Mouse (Mus musculus): ENCODE measurements around the gene Zfp958. TPM values are rescaled to one million over a fixed set of nuclear protein-coding genes. Genes with fewer than 3 reads are reported as not detected.
"Not testable (repeated sequence)": the region's sequence is repeated elsewhere in the genome, so short reads cannot be mapped to it uniquely, and the experiment has no call there.

Zfp958 gene
- polyA plus RNA-seq (2012; rRNA removed): 0.68 and 0.83 TPM in 2 replicates

DNA sequence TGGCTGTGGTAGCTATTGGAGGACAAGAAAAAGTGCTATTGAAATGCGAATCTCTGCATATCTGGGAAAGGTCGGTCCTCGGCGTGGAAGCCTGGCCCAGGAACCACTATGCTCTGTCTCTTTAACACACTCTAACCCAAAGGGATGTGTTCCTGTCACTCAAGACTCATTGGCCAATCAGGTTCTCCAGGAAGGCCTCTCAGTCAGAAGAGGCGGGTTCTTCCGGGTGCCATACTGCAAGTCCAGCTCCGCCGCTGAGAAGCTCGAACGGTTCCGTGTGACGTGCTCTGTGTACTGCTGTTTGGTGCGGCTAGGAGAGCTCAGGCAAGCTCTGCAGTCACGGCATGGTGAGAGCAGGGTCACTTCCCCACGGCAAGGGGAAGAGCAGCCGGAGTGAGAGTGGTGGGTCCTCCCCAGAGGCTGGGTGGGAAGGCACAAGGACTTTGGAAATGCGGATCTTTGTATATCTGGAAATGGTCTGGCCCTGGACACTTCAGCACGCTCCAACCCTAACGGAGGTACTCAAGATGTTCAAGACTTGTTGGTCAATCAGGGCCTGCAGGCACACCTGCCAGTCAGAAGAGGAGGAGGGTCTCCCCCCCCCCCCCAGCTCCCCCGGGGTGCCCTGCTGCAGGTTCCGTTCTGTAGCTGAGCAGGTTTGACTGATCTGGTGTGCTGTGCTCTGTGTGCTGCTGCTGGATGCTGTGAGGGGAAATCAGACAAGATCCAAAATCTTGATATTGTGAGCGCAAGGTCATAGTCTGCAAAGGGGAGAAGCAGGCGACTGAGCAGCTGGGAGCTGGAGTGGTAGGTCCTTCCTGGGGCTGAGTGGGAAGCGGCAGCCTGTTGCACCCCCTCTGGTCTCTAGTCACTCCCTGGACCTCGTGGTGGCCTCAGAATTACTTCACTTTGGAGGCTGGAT is at the start of gene Zfp958:
Gene Zfp958 (plus strand): TSS at position 236 of the 922 bp plus-strand sequence.
- no peaks in the 10 kb centered on the region for H3K36me3 ChIP-seq (ENCODE audit: control insufficient read depth, insufficient read depth, low read length)
- TF ChIP-seq CTCF (IDR thresholded peaks at IDR 0.05; ENCODE audit: control insufficient read depth, insufficient read depth, insufficient replicate concordance, low read depth, low read length): no peak
- TF ChIP-seq POLR2A (IDR thresholded peaks at IDR 0.05; ENCODE audit: control insufficient read depth, low read depth, low read length): peak; percentile 86
- H3K27ac ChIP-seq (ENCODE audit: control insufficient read depth, insufficient read depth, low read depth, low read length): peak within 1 kb of the TSS; percentile 89
- peak within 1 kb of the TSS; percentile 92 for H3K4me3 ChIP-seq (ENCODE audit: control insufficient read depth, low read depth, low read length)
- peaks cover 5% of the 10 kb centered on the region for H3K4me1 ChIP-seq (ENCODE audit: control insufficient read depth, insufficient read depth, low read length)
- no peaks in the 10 kb centered on the region for H3K27me3 ChIP-seq (ENCODE audit: control insufficient read depth, insufficient read depth, low read length)

DNA sequence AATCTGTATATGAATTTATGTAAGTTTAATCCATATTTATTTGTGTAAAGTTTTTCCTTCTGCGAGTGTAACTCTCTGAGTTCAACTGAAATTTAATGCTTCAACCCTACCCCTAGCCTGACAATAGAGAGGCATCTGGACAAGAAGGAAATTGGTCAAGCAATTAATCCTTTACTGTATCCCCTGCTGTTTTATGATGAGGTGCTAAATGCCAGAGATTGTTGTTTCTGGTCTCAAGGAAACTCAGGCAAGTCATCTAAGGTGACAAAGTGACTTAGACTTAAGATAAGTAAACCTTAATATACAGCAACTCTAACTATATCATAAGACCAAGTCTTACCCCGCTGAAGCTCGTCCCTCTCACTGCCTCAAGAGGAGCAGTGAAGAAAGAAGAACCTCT is 31.0 kb upstream of the Zfp958 start:
- Histone ChIP-seq H3K4me3 (ENCODE audit: control insufficient read depth, low read depth, low read length) (no peak overlapping the region), H3K27me3 (ENCODE audit: control insufficient read depth, insufficient read depth, low read length) (no peaks in the 10 kb centered on the region), H3K27ac (ENCODE audit: control insufficient read depth, insufficient read depth, low read depth, low read length) (no peak overlapping the region), H3K36me3 (ENCODE audit: control insufficient read depth, insufficient read depth, low read length) (no peaks in the 10 kb centered on the region), H3K4me1 (ENCODE audit: control insufficient read depth, insufficient read depth, low read length) (no peaks in the 10 kb centered on the region)
- no peak for TF ChIP-seq CTCF (IDR thresholded peaks at IDR 0.05; ENCODE audit: control insufficient read depth, insufficient read depth, insufficient replicate concordance, low read depth, low read length)
- TF ChIP-seq POLR2A (IDR thresholded peaks at IDR 0.05; ENCODE audit: control insufficient read depth, low read depth, low read length): no peak

DNA sequence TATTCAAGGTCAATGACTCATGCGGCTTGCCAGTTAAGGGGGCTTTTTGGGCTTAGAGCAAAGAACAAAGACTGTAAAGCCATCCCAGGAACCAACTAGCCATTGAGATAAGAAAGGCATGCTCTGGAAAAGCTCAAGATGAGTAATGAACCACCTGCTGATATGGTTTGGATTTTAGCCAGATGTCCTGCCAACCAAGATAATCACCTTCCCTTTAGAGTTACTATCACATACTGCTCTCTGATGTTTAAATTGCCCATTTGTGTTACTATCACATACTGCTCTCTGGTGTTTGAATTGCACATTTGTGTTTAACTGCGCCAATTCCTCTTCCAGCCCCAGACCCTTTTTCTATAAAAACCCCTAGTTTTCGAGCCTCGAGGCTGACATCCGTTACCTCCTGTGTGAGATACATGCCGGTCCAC is 30.2 kb upstream of the Zfp958 start:
- TF ChIP-seq POLR2A (IDR thresholded peaks at IDR 0.05; ENCODE audit: control insufficient read depth, low read depth, low read length): no peak
- no peak for TF ChIP-seq CTCF (IDR thresholded peaks at IDR 0.05; ENCODE audit: control insufficient read depth, insufficient read depth, insufficient replicate concordance, low read depth, low read length)
- Histone ChIP-seq H3K27ac (ENCODE audit: control insufficient read depth, insufficient read depth, low read depth, low read length) (no peak overlapping the region), H3K4me1 (ENCODE audit: control insufficient read depth, insufficient read depth, low read length) (no peaks in the 10 kb centered on the region), H3K36me3 (ENCODE audit: control insufficient read depth, insufficient read depth, low read length) (no peaks in the 10 kb centered on the region), H3K4me3 (ENCODE audit: control insufficient read depth, low read depth, low read length) (no peak overlapping the region), H3K27me3 (ENCODE audit: control insufficient read depth, insufficient read depth, low read length) (no peaks in the 10 kb centered on the region)

DNA sequence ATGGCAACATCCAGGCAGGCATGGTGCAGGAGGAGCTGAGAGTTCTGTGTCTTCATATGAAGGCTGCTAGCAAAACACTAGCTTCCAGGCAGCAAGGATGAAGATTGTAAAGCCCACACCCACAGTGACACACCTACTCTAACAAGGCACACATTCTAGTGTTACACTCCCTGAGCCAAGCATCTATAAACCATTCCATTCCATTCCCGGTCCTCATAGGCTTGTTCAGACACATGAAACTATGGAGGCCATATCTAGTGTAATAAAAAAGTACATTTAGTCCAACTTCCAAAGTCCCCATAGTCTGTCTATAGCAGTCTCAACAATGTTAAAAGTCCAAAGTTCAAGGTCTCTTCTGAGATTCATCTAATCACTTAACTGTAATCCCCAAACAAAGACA is 28.3 kb upstream of the Zfp958 start:
- TF ChIP-seq POLR2A (IDR thresholded peaks at IDR 0.05; ENCODE audit: control insufficient read depth, low read depth, low read length) (no peak), CTCF (IDR thresholded peaks at IDR 0.05; ENCODE audit: control insufficient read depth, insufficient read depth, insufficient replicate concordance, low read depth, low read length) (no peak)
- Histone ChIP-seq H3K4me3 (ENCODE audit: control insufficient read depth, low read depth, low read length) (no peak overlapping the region), H3K27ac (ENCODE audit: control insufficient read depth, insufficient read depth, low read depth, low read length) (no peak overlapping the region), H3K36me3 (ENCODE audit: control insufficient read depth, insufficient read depth, low read length) (no peaks in the 10 kb centered on the region), H3K27me3 (ENCODE audit: control insufficient read depth, insufficient read depth, low read length) (no peaks in the 10 kb centered on the region), H3K4me1 (ENCODE audit: control insufficient read depth, insufficient read depth, low read length) (no peaks in the 10 kb centered on the region)

DNA sequence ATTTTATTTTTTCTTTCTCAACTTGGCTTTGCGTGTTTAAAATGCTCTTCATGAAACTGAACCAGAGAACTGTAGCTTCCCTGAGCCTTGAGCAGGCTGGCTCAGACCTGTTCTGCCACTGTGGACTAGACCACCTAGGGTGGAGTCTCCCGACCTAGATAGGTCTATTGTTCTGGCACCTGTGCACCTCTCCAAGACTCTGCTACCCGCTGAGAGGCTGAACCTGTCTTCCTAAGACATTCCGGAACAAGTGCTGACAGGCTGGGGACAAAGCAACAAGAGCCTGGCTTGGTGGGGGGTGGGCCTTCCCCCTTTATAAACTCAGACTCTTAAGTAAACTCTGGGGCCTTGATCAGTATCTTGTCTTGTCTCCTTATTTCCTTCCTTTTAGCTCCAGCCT is 26.6 kb upstream of the Zfp958 start:
- no peaks in the 10 kb centered on the region for H3K27me3 ChIP-seq (ENCODE audit: control insufficient read depth, insufficient read depth, low read length)
- no peak overlapping the region for H3K4me3 ChIP-seq (ENCODE audit: control insufficient read depth, low read depth, low read length)
- no peaks in the 10 kb centered on the region for H3K36me3 ChIP-seq (ENCODE audit: control insufficient read depth, insufficient read depth, low read length)
- no peak for TF ChIP-seq POLR2A (IDR thresholded peaks at IDR 0.05; ENCODE audit: control insufficient read depth, low read depth, low read length)
- TF ChIP-seq CTCF (IDR thresholded peaks at IDR 0.05; ENCODE audit: control insufficient read depth, insufficient read depth, insufficient replicate concordance, low read depth, low read length): no peak
- H3K4me1 ChIP-seq (ENCODE audit: control insufficient read depth, insufficient read depth, low read length): no peaks in the 10 kb centered on the region
- no peak overlapping the region for H3K27ac ChIP-seq (ENCODE audit: control insufficient read depth, insufficient read depth, low read depth, low read length)

DNA sequence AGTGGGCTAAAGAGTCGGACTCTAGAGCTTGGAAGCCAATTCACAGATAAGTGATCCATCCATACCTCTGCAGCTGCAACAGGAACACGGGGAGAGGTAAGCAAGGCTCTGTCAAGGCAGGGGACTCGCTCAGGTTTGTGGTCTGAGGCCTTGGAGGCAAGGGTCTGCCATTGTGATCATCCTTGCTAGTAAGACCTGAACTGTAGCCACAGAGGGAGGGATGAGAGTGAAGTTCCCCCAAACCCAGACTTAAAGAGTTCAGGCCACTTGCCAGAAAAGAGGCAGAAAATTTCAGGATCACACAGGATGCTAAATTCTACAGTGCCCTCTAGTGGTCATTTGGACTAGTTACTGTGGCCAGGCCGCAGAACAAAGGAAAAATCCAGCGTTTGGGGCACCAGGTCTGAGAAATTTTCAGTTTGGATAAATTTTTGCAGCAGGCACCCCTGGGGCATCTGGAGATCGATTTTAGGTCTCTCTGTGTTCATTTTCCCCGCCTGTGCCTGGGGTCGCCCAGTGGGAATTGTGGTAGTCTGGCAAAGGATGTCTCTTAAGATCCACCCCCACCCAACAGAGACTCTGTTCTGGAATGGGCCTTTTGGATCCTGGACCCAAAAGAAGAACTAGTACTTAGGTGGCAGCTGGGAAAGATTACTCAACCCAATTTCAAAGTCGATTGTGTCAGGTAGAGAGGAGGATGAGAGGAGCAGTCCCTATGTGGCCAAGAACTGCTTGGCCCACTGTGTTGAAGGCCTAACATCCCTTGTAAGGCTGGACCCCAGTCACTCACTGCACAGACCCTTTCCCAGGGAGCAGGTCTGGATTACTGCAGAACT is 24.6 kb upstream of the Zfp958 start:
- TF ChIP-seq POLR2A (IDR thresholded peaks at IDR 0.05; ENCODE audit: control insufficient read depth, low read depth, low read length) (no peak), CTCF (IDR thresholded peaks at IDR 0.05; ENCODE audit: control insufficient read depth, insufficient read depth, insufficient replicate concordance, low read depth, low read length) (0 out of 2 replicates have a peak, but pooled peaks have one; percentile 3)
- Histone ChIP-seq H3K4me1 (ENCODE audit: control insufficient read depth, insufficient read depth, low read length) (no peaks in the 10 kb centered on the region), H3K27ac (ENCODE audit: control insufficient read depth, insufficient read depth, low read depth, low read length) (no peak overlapping the region), H3K36me3 (ENCODE audit: control insufficient read depth, insufficient read depth, low read length) (no peaks in the 10 kb centered on the region), H3K27me3 (ENCODE audit: control insufficient read depth, insufficient read depth, low read length) (no peaks in the 10 kb centered on the region), H3K4me3 (ENCODE audit: control insufficient read depth, low read depth, low read length) (no peak overlapping the region)

DNA sequence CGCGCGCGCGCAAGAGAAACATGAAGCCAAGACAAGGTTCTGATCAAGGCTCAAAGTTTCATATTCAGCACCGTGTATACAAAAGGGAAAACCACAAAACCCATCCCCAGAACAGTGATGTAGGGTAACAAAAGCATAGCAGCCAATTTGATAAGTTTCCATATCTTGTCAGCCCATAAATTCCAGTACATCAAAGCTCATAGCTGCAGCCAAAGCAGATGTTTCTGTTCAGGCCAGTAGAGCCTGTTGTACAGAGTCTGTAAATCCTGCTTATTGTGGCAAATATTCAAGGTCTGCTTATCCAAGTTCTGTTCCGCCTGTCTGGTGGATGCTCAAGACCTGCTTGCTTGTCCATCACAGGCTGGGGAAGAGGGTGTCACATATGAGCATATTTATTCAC is 4.1 kb upstream of the Zfp958 start:
- peaks cover 5% of the 10 kb centered on the region for H3K4me1 ChIP-seq (ENCODE audit: control insufficient read depth, insufficient read depth, low read length)
- TF ChIP-seq POLR2A (IDR thresholded peaks at IDR 0.05; ENCODE audit: control insufficient read depth, low read depth, low read length): no peak
- no peak for TF ChIP-seq CTCF (IDR thresholded peaks at IDR 0.05; ENCODE audit: control insufficient read depth, insufficient read depth, insufficient replicate concordance, low read depth, low read length)
- H3K27ac ChIP-seq (ENCODE audit: control insufficient read depth, insufficient read depth, low read depth, low read length): no peak overlapping the region
- no peaks in the 10 kb centered on the region for H3K27me3 ChIP-seq (ENCODE audit: control insufficient read depth, insufficient read depth, low read length)
- H3K4me3 ChIP-seq (ENCODE audit: control insufficient read depth, low read depth, low read length): no peak overlapping the region
- no peaks in the 10 kb centered on the region for H3K36me3 ChIP-seq (ENCODE audit: control insufficient read depth, insufficient read depth, low read length)

DNA sequence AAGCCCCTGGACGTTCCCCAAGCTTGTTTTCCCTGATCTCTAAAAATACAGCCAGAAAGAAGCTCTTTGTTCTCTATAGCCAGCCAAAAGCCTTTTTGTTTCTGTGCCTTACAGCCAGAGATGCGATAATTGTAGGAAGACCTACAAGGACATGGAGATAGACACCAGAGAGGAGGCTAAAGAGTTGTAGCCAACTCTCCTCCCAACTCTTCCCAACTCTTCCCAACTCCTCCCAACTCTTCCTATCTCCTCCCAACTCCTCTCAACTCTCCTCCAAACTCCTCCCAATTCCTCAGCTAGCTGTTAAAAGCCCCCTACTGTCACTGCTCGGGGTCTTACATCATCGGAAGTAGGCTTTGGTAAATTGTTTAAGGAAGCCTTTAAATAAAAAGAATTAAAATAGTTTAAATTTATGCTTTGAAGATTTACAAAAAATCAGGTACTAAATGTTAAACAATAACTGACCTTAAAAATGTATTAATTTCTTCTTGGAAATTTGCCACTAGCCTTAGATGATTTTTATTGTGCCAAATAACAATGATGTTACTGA is 1.3 kb upstream of the Zfp958 start:
- not testable (repeated sequence) for H3K4me1 ChIP-seq (ENCODE audit: control insufficient read depth, insufficient read depth, low read length); H3K27ac ChIP-seq (ENCODE audit: control insufficient read depth, insufficient read depth, low read depth, low read length); H3K4me3 ChIP-seq (ENCODE audit: control insufficient read depth, low read depth, low read length); H3K27me3 ChIP-seq (ENCODE audit: control insufficient read depth, insufficient read depth, low read length); H3K36me3 ChIP-seq (ENCODE audit: control insufficient read depth, insufficient read depth, low read length)

All from testis, adult 2 months (tissue).